Mouse (Mus musculus) lung, postnatal 0 days (tissue): ENCODE measurements around the gene Dock4.

Experiments used
- CTCF ChIP-seq: IDR thresholded peaks from 2 replicates; pipeline ENCODE4 v1.5.1; 2016; ENCODE audit warnings: antibody characterized with exemption, mild to moderate bottlenecking
- EP300 ChIP-seq: IDR thresholded peaks from 2 replicates; pipeline ENCODE4 v1.6.1; 2016; ENCODE audit warnings: antibody characterized with exemption, mild to moderate bottlenecking, control low read depth

DNA sequence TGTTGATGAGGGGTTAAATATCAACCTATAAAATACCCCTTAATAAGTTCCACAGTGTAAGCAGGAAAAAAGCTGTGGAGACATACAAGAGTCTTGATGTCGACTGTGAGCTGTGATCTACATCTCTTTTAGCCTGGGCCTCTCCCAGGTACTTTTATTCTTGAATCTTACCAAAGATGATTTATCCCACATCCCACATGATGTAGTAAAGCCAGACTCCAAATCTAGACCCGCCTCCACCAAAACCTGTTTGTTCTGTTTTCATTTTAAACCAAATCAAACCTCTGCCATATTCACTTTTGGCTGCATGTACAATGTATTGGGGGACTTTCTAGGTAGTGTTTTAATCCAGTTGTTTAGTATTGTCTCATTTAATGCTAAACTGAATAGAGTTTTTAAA is 187.5 kb downstream of the Dock4 start:
- no peak for TF ChIP-seq CTCF
- TF ChIP-seq EP300: no peak
